Comparison of ENCODE assay signal across 29 mouse cellular contexts in the genomic region with DNA sequence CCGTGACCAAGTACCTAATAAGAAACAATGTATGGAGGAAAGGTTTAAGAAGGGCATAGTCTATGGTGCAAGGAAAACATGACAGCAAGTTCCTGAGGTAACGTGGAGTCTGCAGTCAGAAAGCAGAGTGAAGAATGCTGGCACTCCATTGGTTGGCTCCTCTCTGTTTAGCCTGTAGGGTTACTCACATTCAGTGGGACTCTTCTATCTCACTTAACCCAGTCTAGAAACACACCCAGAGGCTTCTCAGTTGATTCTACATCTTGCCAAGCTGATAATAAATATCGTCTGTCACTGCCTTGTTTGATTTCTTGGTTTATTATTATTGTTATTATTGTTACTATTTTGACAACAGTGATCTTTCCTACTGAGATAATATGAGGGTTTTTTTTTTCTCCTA. TPM values are rescaled to one million over a fixed set of nuclear protein-coding genes. Genes with fewer than 3 reads are reported as not detected.
DNase-seq lines count a peak whose midpoint lies in the region; ATAC-seq and TF ChIP-seq lines count a peak whose summit lies in the region.
"Had no signal": no experiment of that assay in that cellular context is flagged by ENCODE, and none has a peak within 500 bp of the region (broad histone marks: within the 10 kb centered on the region; RNA-seq: fewer than 3 reads in every experiment).

No protein-coding gene starts in this region.

- no peaks in the 10 kb centered on the region for H3K9me3 ChIP-seq in heart, embryonic 10.5 days
- H3K9me3 ChIP-seq in liver, embryonic 12.5 days (replicated peaks), result no peaks in the 10 kb centered on the region
- no peaks in the 10 kb centered on the region for H3K9me3 ChIP-seq in forebrain, embryonic 14.5 days (replicated peaks; ENCODE audit: control insufficient read depth, low read length)
- H3K9me3 ChIP-seq: embryonic facial prominence, embryonic 15.5 days; hindbrain, embryonic 10.5 days; intestine, embryonic 15.5 days; limb, embryonic 10.5 days; midbrain, embryonic 12.5 days had no signal

- no peak overlapping the region for H3K4me2 ChIP-seq in liver, embryonic 12.5 days
- H3K4me2 ChIP-seq in forebrain, embryonic 14.5 days (ENCODE audit: low read length), result no peak overlapping the region
- H3K4me2 ChIP-seq: embryonic facial prominence, embryonic 15.5 days; intestine, embryonic 15.5 days; midbrain, embryonic 12.5 days had no signal

- H3K27me3 ChIP-seq in heart, adult 2 months (ENCODE audit: control insufficient read depth, insufficient read depth, low read length), result no peaks in the 10 kb centered on the region
- H3K27me3 ChIP-seq in heart, embryonic 10.5 days (ENCODE audit: insufficient read depth, poor library complexity, severe bottlenecking), result no peaks in the 10 kb centered on the region
- H3K27me3 ChIP-seq in liver, embryonic 12.5 days (replicated peaks), result no peaks in the 10 kb centered on the region
- no peaks in the 10 kb centered on the region for H3K27me3 ChIP-seq in forebrain, embryonic 14.5 days (replicated peaks; ENCODE audit: control insufficient read depth, insufficient read depth, low read length)
- H3K27me3 ChIP-seq: embryonic facial prominence, embryonic 15.5 days; intestine, embryonic 15.5 days; midbrain, embryonic 12.5 days had no signal

- no peak for TF ChIP-seq POLR2A in heart, adult 2 months (IDR thresholded peaks at IDR 0.05; ENCODE audit: insufficient read depth, low read depth, low read length)

- no peaks in the 10 kb centered on the region for H3K79me2 ChIP-seq in heart, adult 2 months (replicated peaks; ENCODE audit: control insufficient read depth, insufficient read depth, low read length)

- peak; percentile 92 for ATAC-seq in liver, embryonic 12.5 days
- peak; percentile 68 for ATAC-seq in megakaryocyte progenitor cell, adult 5-6 weeks (replicated peaks; ENCODE audit: poor library complexity)
- no peak for ATAC-seq in forebrain, embryonic 14.5 days
- ATAC-seq: hindbrain, embryonic 16.5 days; intestine, embryonic 15.5 days; lung, postnatal 0 days had no signal

- no peak overlapping the region for H3K4me3 ChIP-seq in heart, adult 2 months
- H3K4me3 ChIP-seq in heart, embryonic 10.5 days, result no peak overlapping the region
- no peak overlapping the region for H3K4me3 ChIP-seq in liver, embryonic 12.5 days
- no peak overlapping the region for H3K4me3 ChIP-seq in forebrain, embryonic 14.5 days (ENCODE audit: low read depth, low read length)
- H3K4me3 ChIP-seq: embryonic facial prominence, embryonic 15.5 days; gastrocnemius, adult 2 months; hindbrain, embryonic 10.5 days; intestine, embryonic 15.5 days; left cerebral cortex, adult 2 months; limb, embryonic 10.5 days; midbrain, embryonic 12.5 days had no signal

- WGBS in heart, adult 2 months, result 67% methylated on average over 3 of the region's 3 CpGs
- 68% methylated on average over 3 of the region's 3 CpGs for WGBS in heart, embryonic 10.5 days
- WGBS in liver, embryonic 12.5 days (ENCODE audit: insufficient replicate concordance), result 48% methylated on average over 3 of the region's 3 CpGs
- 88% methylated on average over 3 of the region's 3 CpGs for WGBS in forebrain, embryonic 14.5 days

- intact Hi-C loops in heart, adult 2 months (cut with DNase I), result no loop called here

- peak overlapping the region; percentile 74 for H3K27ac ChIP-seq in heart, adult 2 months
- no peak overlapping the region for H3K27ac ChIP-seq in heart, embryonic 10.5 days
- H3K27ac ChIP-seq in liver, embryonic 12.5 days, result peak overlapping the region; percentile 88
- H3K27ac ChIP-seq in forebrain, embryonic 14.5 days (ENCODE audit: low read depth, low read length), result no peak overlapping the region
- H3K27ac ChIP-seq: embryonic facial prominence, embryonic 15.5 days; gastrocnemius, adult 2 months; hindbrain, embryonic 10.5 days; intestine, embryonic 15.5 days; left cerebral cortex, adult 2 months; limb, embryonic 10.5 days; midbrain, embryonic 12.5 days had no signal

- TF ChIP-seq CTCF in heart, adult 2 months (IDR thresholded peaks at IDR 0.05), result no peak

- DNase-seq in heart, adult 2 months, result no peak
- no peak for DNase-seq in heart, embryonic 10.5 days (ENCODE audit: low spot score)
- DNase-seq in c-Kit-positive CD71-positive TER-119-positive erythroid progenitor cells, embryonic 14.5 days (ENCODE audit: low spot score), result peak; percentile 76
- DNase-seq in forebrain, embryonic 14.5 days (ENCODE audit: low spot score), result no peak
- no peak for DNase-seq in ovary, adult 18-20 months (ENCODE audit: low spot score)
- DNase-seq: adrenal gland, postnatal 10 days; cerebellum, adult 9-10 months; gastrocnemius, adult 2 months; kidney, postnatal 36 days; retina, postnatal 1 day; right cerebral cortex, postnatal 25 days; spleen, adult 18-20 months; thymus, postnatal 25 days had no signal

- peaks cover 1% of the 10 kb centered on the region; the same call in 1 of the 2 replicates for H3K4me1 ChIP-seq in heart, adult 2 months (ENCODE audit: control insufficient read depth, insufficient read depth, low read length)
- no peaks in the 10 kb centered on the region for H3K4me1 ChIP-seq in heart, embryonic 10.5 days
- peaks cover 74% of the 10 kb centered on the region for H3K4me1 ChIP-seq in liver, embryonic 12.5 days
- peaks cover 5% of the 10 kb centered on the region for H3K4me1 ChIP-seq in forebrain, embryonic 14.5 days (ENCODE audit: control insufficient read depth, insufficient read depth, low read length)
- H3K4me1 ChIP-seq: embryonic facial prominence, embryonic 15.5 days; intestine, embryonic 15.5 days; limb, embryonic 10.5 days had no signal

- TF ChIP-seq EP300 in heart, adult 2 months (IDR thresholded peaks at IDR 0.05; ENCODE audit: insufficient read depth, low read depth, low read length), result no peak

- no peak overlapping the region for H3K9ac ChIP-seq in heart, adult 2 months (ENCODE audit: low read depth, low read length)
- peak overlapping the region; percentile 51 for H3K9ac ChIP-seq in liver, embryonic 12.5 days
- H3K9ac ChIP-seq in forebrain, embryonic 14.5 days (ENCODE audit: low read length), result no peak overlapping the region
- H3K9ac ChIP-seq: embryonic facial prominence, embryonic 15.5 days; intestine, embryonic 15.5 days; midbrain, embryonic 12.5 days had no signal

- peaks cover 4% of the 10 kb centered on the region for H3K36me3 ChIP-seq in heart, adult 2 months (ENCODE audit: control insufficient read depth, insufficient read depth, low read length)
- no peaks in the 10 kb centered on the region for H3K36me3 ChIP-seq in heart, embryonic 10.5 days
- no peaks in the 10 kb centered on the region for H3K36me3 ChIP-seq in liver, embryonic 12.5 days
- no peaks in the 10 kb centered on the region for H3K36me3 ChIP-seq in forebrain, embryonic 14.5 days (ENCODE audit: control insufficient read depth, insufficient read depth, low read length)
- H3K36me3 ChIP-seq: embryonic facial prominence, embryonic 15.5 days; hindbrain, embryonic 10.5 days; intestine, embryonic 15.5 days; limb, embryonic 10.5 days; midbrain, embryonic 12.5 days had no signal

RNA-seq across cellular contexts. Expression of gene Rnase1, which starts 4.0 kb away (rescaled TPM):
- total RNA-seq in heart, adult 2 months (2021), result under 1 TPM; 0.42 to 0.84 TPM
- polyA plus RNA-seq in heart, adult 2 months (2012; rRNA removed), result 0.53 and 0.76 TPM in 2 replicates
- polyA plus RNA-seq in heart, embryonic 10.5 days (2016; fragmentation: Nextera tagmentation; extraction: Ambion mirVana), result not detected in 2 replicates
- not detected in 2 replicates for polyA plus RNA-seq in liver, embryonic 12.5 days (2016; fragmentation: Nextera tagmentation; extraction: Ambion mirVana)
- not detected in 2 replicates for total RNA-seq in megakaryocyte progenitor cell, adult 5-6 weeks (2015)
- total RNA-seq in megakaryocyte progenitor cell, adult 5-6 weeks (2017), result not detected in 2 replicates
- 0.18 TPM in 1 of 2 replicates, not detected in the other for polyA plus RNA-seq in forebrain, embryonic 14.5 days (2014; fragmentation: Nextera tagmentation; extraction: Ambion mirVana)
- total RNA-seq: adrenal gland, postnatal 10 days; gastrocnemius, adult 2 months; gastrocnemius, postnatal 4 days had no signal
- polyA plus RNA-seq: forebrain, embryonic 11.5 days; hindbrain, embryonic 10.5 days; midbrain, embryonic 12.5 days had no signal

RNA-seq across cellular contexts. Expression of gene Rnase6, which starts 18.9 kb away (rescaled TPM):
- under 1 TPM; 0.25 to 0.78 TPM for total RNA-seq in heart, adult 2 months (2021)
- polyA plus RNA-seq in heart, adult 2 months (2012; rRNA removed), result 1.9 and 3.5 TPM in 2 replicates
- polyA plus RNA-seq in heart, embryonic 10.5 days (2016; fragmentation: Nextera tagmentation; extraction: Ambion mirVana), result 0.14 and 0.87 TPM in 2 replicates
- polyA plus RNA-seq in liver, embryonic 12.5 days (2016; fragmentation: Nextera tagmentation; extraction: Ambion mirVana), result 2.3 and 4.0 TPM in 2 replicates
- total RNA-seq in megakaryocyte progenitor cell, adult 5-6 weeks (2015), result 9.2 and 14.6 TPM in 2 replicates
- 20.7 and 22.2 TPM in 2 replicates for total RNA-seq in megakaryocyte progenitor cell, adult 5-6 weeks (2017)
- polyA plus RNA-seq in forebrain, embryonic 14.5 days (2014; fragmentation: Nextera tagmentation; extraction: Ambion mirVana), result 0.33 and 1.3 TPM in 2 replicates
- polyA plus RNA-seq: forebrain, embryonic 11.5 days; hindbrain, embryonic 10.5 days; limb, embryonic 10.5 days had no signal

RNA-seq across cellular contexts. Expression of gene Rnase2b, which starts 19.5 kb away (rescaled TPM):
- not detected for total RNA-seq in heart, adult 2 months (2021)
- polyA plus RNA-seq in heart, adult 2 months (2012; rRNA removed), result not detected in 2 replicates
- polyA plus RNA-seq in heart, embryonic 10.5 days (2016; fragmentation: Nextera tagmentation; extraction: Ambion mirVana), result not detected in 2 replicates
- polyA plus RNA-seq in liver, embryonic 12.5 days (2016; fragmentation: Nextera tagmentation; extraction: Ambion mirVana), result not detected in 2 replicates
- total RNA-seq in megakaryocyte progenitor cell, adult 5-6 weeks (2015), result not detected in 2 replicates
- total RNA-seq in megakaryocyte progenitor cell, adult 5-6 weeks (2017), result not detected in 2 replicates
- not detected in 2 replicates for polyA plus RNA-seq in forebrain, embryonic 14.5 days (2014; fragmentation: Nextera tagmentation; extraction: Ambion mirVana)
- total RNA-seq: adrenal gland, postnatal 10 days; gastrocnemius, adult 2 months; gastrocnemius, postnatal 4 days; left cerebral cortex, adult 2 months; liver, adult 2 months had no signal
- polyA plus RNA-seq: embryonic facial prominence, embryonic 15.5 days; forebrain, embryonic 11.5 days; heart, postnatal 0 days; hindbrain, embryonic 10.5 days; hindbrain, embryonic 16.5 days; intestine, embryonic 15.5 days; kidney, embryonic 14.5 days; limb, embryonic 10.5 days; liver, adult 2 months; midbrain, embryonic 12.5 days; neural tube, embryonic 11.5 days had no signal

RNA-seq across cellular contexts. Expression of gene Eddm3b, which starts 28.3 kb away (rescaled TPM):
- not detected for total RNA-seq in heart, adult 2 months (2021)
- not detected in 2 replicates for polyA plus RNA-seq in heart, adult 2 months (2012; rRNA removed)
- 0.13 TPM in 1 of 2 replicates, not detected in the other for polyA plus RNA-seq in heart, embryonic 10.5 days (2016; fragmentation: Nextera tagmentation; extraction: Ambion mirVana)
- polyA plus RNA-seq in liver, embryonic 12.5 days (2016; fragmentation: Nextera tagmentation; extraction: Ambion mirVana), result not detected in 2 replicates
- total RNA-seq in megakaryocyte progenitor cell, adult 5-6 weeks (2015), result not detected in 2 replicates
- total RNA-seq in megakaryocyte progenitor cell, adult 5-6 weeks (2017), result not detected in 2 replicates
- polyA plus RNA-seq in forebrain, embryonic 14.5 days (2014; fragmentation: Nextera tagmentation; extraction: Ambion mirVana), result not detected in 2 replicates
- total RNA-seq: adrenal gland, postnatal 10 days; gastrocnemius, adult 2 months; gastrocnemius, postnatal 4 days; left cerebral cortex, adult 2 months; liver, adult 2 months had no signal
- polyA plus RNA-seq: embryonic facial prominence, embryonic 15.5 days; forebrain, embryonic 11.5 days; heart, postnatal 0 days; hindbrain, embryonic 10.5 days; hindbrain, embryonic 16.5 days; intestine, embryonic 15.5 days; limb, embryonic 10.5 days; liver, adult 2 months; midbrain, embryonic 12.5 days; neural tube, embryonic 11.5 days had no signal

RNA-seq across cellular contexts. Expression of gene Ang, which starts 51.6 kb away (rescaled TPM):
- 10 to 100 TPM in 1 of 2 experiments, 1 to 10 TPM in 1; 5.6 to 10.2 TPM for total RNA-seq in heart, adult 2 months (2021)
- 10.8 and 12.1 TPM in 2 replicates for polyA plus RNA-seq in heart, adult 2 months (2012; rRNA removed)
- polyA plus RNA-seq in heart, embryonic 10.5 days (2016; fragmentation: Nextera tagmentation; extraction: Ambion mirVana), result 1.8 and 3.0 TPM in 2 replicates
- 2.6 and 3.5 TPM in 2 replicates for polyA plus RNA-seq in liver, embryonic 12.5 days (2016; fragmentation: Nextera tagmentation; extraction: Ambion mirVana)
- total RNA-seq in megakaryocyte progenitor cell, adult 5-6 weeks (2015), result 1.8 and 2.0 TPM in 2 replicates
- total RNA-seq in megakaryocyte progenitor cell, adult 5-6 weeks (2017), result 1.3 and 1.4 TPM in 2 replicates
- 2.2 and 2.8 TPM in 2 replicates for polyA plus RNA-seq in forebrain, embryonic 14.5 days (2014; fragmentation: Nextera tagmentation; extraction: Ambion mirVana)

Comparison
In these comparisons a context has a peak if more than half of its experiments do, and no peak if none do; other contexts are left out.
1. H3K27ac ChIP-seq: peak in heart, adult 2 months (single experiment) and liver, embryonic 12.5 days (single experiment); none in heart, embryonic 10.5 days (single experiment) and forebrain, embryonic 14.5 days (single experiment).